Mouse (Mus musculus) left cerebral cortex, postnatal 10 days (tissue): ENCODE data around the gene Kansl2. TPM values are rescaled to one million over a fixed set of nuclear protein-coding genes. Genes with fewer than 3 reads are reported as not detected.

ENCODE experiments used
- DNase-seq, 2 experiments: peaks; one replicate each; pipeline ENCODE4 v3.0.0; 2021 to 2022; ENCODE audit warnings: low spot score in 2 of 2, mixed read lengths in 1 of 2; ENCODE audit errors: extremely low spot score in 1 of 2
- intact Hi-C: fragments of 180-260 bp; cut with DNase I; formaldehyde crosslinking; loops from one replicate; pipeline ENCODE4 v1.15.1; 2025
- microRNA-seq: library from miRNA; unstranded; fragments of <30 nt; microRNA quantifications from one replicate; pipeline ENCODE4 v1.2.0, GENCODE M21; 2022
- total RNA-seq, 2 experiments: library from RNA; stranded (reverse); gene quantifications; 2 replicates each; pipeline ENCODE4 v1.2.3; 2021

Gene Kansl2
- total RNA-seq, 2 experiments from 2014 or later = 62.2 to 64.0 TPM

DNA sequence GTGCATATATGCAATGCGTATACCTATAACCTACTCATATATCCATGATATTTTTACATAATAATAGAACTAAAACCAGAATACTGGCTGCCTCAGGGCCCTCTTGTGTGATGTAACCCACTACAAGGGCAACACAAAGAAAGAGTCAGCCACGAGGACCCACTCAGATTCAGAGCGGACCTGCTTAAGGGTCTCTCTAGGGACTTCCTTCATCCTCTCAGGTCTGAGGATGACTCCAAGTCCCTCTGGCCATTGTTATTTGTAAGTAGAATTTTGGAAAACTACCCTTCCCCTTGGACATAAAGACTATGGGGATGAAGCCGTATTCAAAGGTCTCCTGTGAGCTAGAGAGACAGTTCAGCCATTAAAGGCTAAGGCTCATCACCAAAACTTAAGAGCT lies 64.5 kb downstream of the Kansl2 start, which contains the start of gene OR5BS1P:
TSS of gene OR5BS1P (plus strand) at position 301 of the 400 bp plus-strand sequence.
- intact Hi-C loops = no loop called here
- DNase-seq = no peak

Small RNA genes within 50 kb of the gene (microRNA-seq; reads per million reads assigned to microRNA genes)
- gene Mir1291 = 4.3 reads per million, percentile 15 among the genes with 10 or more reads in this experiment

Other genes with a start within 250 kb of the Kansl2 start
- gene Zfp641, start 238.1 kb downstream of the Kansl2 start, total RNA-seq = 1 to 10 TPM; 8.7 to 8.9 TPM
- gene Olfr285, start 216.9 kb downstream of the Kansl2 start, total RNA-seq = not detected
- not detected for gene Olfr284, start 193.3 kb downstream of the Kansl2 start, total RNA-seq
- not detected for gene Olfr283, start 153.3 kb downstream of the Kansl2 start, total RNA-seq
- not detected for gene Olfr282, start 103.0 kb downstream of the Kansl2 start, total RNA-seq
- not detected for gene Olfr281, start 81.7 kb downstream of the Kansl2 start, total RNA-seq
- gene OR5BS1P, start 64.4 kb downstream of the Kansl2 start, total RNA-seq = not detected
- not detected for gene Lalba, start 51.5 kb downstream of the Kansl2 start, total RNA-seq
- gene Olfr279, start 41.9 kb downstream of the Kansl2 start, total RNA-seq = not detected
- gene Ccnt1, start 36.7 kb upstream of the Kansl2 start, total RNA-seq = 10 to 100 TPM; 42.0 to 50.2 TPM
- gene 4930415O20Rik, start 36.7 kb upstream of the Kansl2 start, total RNA-seq = not detected
- 10 to 100 TPM; 37.1 to 38.1 TPM for gene Adcy6, start 75.8 kb upstream of the Kansl2 start, total RNA-seq
- 100 to 1,000 TPM; 173 to 185 TPM for gene Cacnb3, start 96.6 kb upstream of the Kansl2 start, total RNA-seq
- gene Ddx23, start 128.6 kb upstream of the Kansl2 start, total RNA-seq = 10 to 100 TPM; 55.8 to 58.2 TPM
- 10 to 100 TPM; 68.6 to 70.1 TPM for gene Rnd1, start 143.2 kb upstream of the Kansl2 start, total RNA-seq
- 10 to 100 TPM; 13.6 to 14.5 TPM for gene Ccdc65, start 173.9 kb upstream of the Kansl2 start, total RNA-seq
- gene Fkbp11, start 193.9 kb upstream of the Kansl2 start, total RNA-seq = 1 to 10 TPM; 2.2 TPM
- gene Arf3, start 228.9 kb upstream of the Kansl2 start, total RNA-seq = 100 to 1,000 TPM; 651 to 661 TPM
- under 1 TPM; 0.63 to 0.64 TPM for gene Wnt10b, start 243.9 kb upstream of the Kansl2 start, total RNA-seq